16 mouse cellular contexts compared by ENCODE assay signal in genomic region chr11:46386556-46386955, GRCm38 (mm10). TPM values are rescaled to one million over a fixed set of nuclear protein-coding genes. Genes with fewer than 3 reads are reported as not detected.
"Had no signal": no experiment of that assay in that cellular context is flagged by ENCODE, and none has a peak within 500 bp of the region (broad histone marks: within the 10 kb centered on the region; RNA-seq: fewer than 3 reads in every experiment).

No protein-coding gene starts in this region.

- H3K27me3 ChIP-seq: limb, embryonic 13.5 days; midbrain, embryonic 12.5 days; neural tube, embryonic 15.5 days; stomach, embryonic 15.5 days had no signal

- H3K9me3 ChIP-seq: limb, embryonic 13.5 days; midbrain, embryonic 12.5 days; neural tube, embryonic 15.5 days; stomach, embryonic 15.5 days had no signal

- H3K27ac ChIP-seq: kidney, postnatal 0 days; limb, embryonic 13.5 days; liver, embryonic 14.5 days; midbrain, embryonic 12.5 days; neural tube, embryonic 15.5 days; stomach, embryonic 15.5 days had no signal

- H3K4me1 ChIP-seq: limb, embryonic 13.5 days; midbrain, embryonic 12.5 days; neural tube, embryonic 15.5 days; stomach, embryonic 15.5 days had no signal

- H3K4me3 ChIP-seq: limb, embryonic 13.5 days; midbrain, embryonic 12.5 days; neural tube, embryonic 15.5 days; stomach, embryonic 15.5 days had no signal

- H3K4me2 ChIP-seq: limb, embryonic 13.5 days; midbrain, embryonic 12.5 days; neural tube, embryonic 15.5 days; stomach, embryonic 15.5 days had no signal

- DNase-seq: kidney, adult 9 months; kidney, postnatal 36 days; layer of hippocampus, adult 9-11 months; lung, adult 18-20 months; spleen, adult 18-20 months; thymus, postnatal 14 days had no signal

- H3K36me3 ChIP-seq: limb, embryonic 13.5 days; midbrain, embryonic 12.5 days; neural tube, embryonic 15.5 days; stomach, embryonic 15.5 days had no signal

- H3K9ac ChIP-seq: limb, embryonic 13.5 days; liver, embryonic 14.5 days; midbrain, embryonic 12.5 days; neural tube, embryonic 15.5 days; stomach, embryonic 15.5 days had no signal

RNA-seq across cellular contexts. Expression of gene Itk, which starts 2.8 kb away (rescaled TPM):
- polyA plus RNA-seq: neural tube, embryonic 11.5 days; neural tube, embryonic 15.5 days had no signal

RNA-seq across cellular contexts. Expression of gene Fam71b, which starts 9.8 kb away (rescaled TPM):
- polyA plus RNA-seq: kidney, postnatal 0 days; limb, embryonic 13.5 days; liver, adult 2 months; lung, embryonic 16.5 days; midbrain, embryonic 12.5 days; midbrain, postnatal 0 days; neural tube, embryonic 11.5 days; neural tube, embryonic 15.5 days; stomach, embryonic 15.5 days had no signal
